Mouse (Mus musculus) megakaryocyte, embryonic 14.5 days (primary cell): ENCODE measurements around the gene Mad1l1.

Experiments used
- FLI1 ChIP-seq: IDR thresholded peaks from 2 replicates; pipeline ENCODE4 v1.6.1; 2012; ENCODE audit warnings: low read length, inconsistent platforms, mixed read lengths
- GATA1 ChIP-seq: IDR thresholded peaks from 3 replicates; pipeline ENCODE4 v1.6.1; 2012; ENCODE audit warnings: mixed read lengths, low read length, inconsistent platforms, borderline replicate concordance

GRCm38 (mm10) chr5:140016896-140017295 lies 304.5 kb downstream of the Mad1l1 start:
- TF ChIP-seq GATA1 (no peak), FLI1 (no peak)
